Mouse (Mus musculus): Measurements from ENCODE around the gene Arl6ip1.
"Not testable (repeated sequence)": the region's sequence is repeated elsewhere in the genome, so short reads cannot be mapped to it uniquely, and the experiment has no call there.

The Arl6ip1 gene

GRCm38 (mm10) chr7:118129430-118130041, at the start of gene Arl6ip1:
TSS of gene Arl6ip1 (minus strand) at chr7:118129662.
- DNase-seq = peak; percentile 93

DNA sequence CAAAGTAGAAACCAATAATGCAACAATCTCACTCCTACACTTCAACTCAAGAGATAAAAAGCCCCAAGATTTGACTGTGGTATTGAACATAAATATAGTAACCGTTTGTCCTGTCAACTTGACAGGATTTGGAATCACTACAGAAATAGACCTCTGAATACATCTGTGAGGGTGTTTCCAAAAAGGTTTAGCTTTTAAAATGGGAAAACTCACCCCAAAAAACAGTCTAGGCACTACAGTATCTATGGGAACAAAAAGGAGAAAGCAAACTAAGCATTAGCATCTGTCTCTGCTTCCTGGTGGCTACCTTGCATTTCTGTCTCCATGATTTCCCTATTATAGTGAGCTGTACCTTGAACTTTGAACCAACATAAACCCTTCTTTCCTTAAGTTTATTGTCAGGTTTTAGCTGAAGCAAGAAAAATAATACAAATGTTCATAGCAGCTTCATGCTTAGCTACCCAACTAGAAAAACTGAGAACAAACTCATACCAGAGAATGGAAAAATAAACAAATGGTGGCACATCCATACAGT, 46.4 kb upstream of the Arl6ip1 start:
- no peak for DNase-seq

DNA sequence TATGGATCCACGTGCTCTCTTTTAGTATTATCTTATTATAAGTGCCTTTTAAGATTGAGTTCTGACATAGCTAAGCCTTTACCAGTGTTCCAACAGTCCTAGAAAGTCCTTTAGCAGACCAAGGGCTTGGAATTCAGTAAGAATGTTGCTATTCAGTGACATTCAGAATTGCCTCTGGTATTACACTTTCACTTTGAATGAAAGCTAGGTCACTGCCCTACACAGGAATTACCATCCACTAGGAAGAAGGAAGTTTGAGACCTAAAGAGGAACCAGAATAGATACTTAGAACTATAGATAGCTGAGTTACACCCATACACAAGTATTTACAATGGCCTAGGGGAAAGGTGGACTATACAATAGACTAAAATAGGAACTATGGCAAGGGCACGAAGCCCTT, 40.7 kb upstream of the Arl6ip1 start:
- DNase-seq = not testable (repeated sequence)

DNA sequence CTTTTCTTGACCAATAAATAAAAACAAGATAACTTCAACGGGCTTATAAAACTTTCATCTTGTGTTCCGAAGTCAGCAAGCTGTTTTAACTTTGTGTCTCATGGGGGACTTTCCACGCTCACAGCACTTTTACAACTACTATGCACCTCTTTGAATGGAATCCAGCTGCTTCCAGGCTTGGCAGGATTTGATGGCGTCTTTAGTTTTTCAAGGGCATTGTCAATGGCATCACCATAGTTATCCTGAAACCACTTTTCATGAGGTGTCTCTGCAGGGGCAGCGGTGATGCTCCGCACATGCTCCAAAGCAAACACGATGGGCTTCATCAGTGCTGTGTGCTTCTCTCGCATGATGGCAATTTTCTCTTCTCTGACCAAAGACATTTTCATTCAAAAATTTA, 33.5 kb upstream of the Arl6ip1 start:
- DNase-seq = no peak

DNA sequence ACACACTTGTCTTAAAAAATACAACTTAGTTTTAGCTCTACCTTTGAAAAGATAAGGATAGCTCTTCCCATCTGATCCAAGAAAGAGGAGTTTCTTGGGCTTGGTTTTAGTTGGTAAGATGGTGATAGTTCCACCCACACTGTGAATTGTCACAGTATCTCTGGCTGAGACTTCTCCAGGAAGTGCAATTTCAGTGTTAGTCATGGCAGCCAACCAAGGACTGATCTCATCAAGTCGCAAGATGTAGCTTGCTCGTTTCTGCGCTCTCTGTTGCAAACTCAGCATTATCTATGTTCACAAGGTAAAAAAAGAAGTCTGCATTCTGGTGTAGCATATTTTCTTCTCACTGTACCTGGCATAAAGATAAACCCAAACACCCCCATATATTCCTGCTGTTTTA, 30.7 kb upstream of the Arl6ip1 start:
- peak in 1 of 2 experiments; percentile 26 for DNase-seq

DNA sequence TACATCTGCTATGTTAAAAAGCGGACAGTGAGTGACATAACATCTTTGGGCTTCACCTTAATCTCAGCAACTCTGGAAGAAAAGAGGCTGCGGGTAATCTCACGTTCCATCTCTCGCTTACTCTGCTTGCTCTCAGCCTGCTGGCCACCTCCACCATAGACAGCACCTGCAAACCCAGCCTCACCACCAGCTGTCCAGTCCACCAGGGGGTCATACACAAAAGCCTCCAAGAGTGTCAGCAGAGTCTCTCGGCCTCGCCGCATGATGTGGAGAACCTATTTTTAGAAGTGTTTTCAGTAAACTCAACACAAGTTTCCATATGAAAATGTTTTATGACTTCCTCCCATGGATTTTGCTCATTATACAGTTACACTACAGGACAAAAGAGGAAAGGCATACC, 27.0 kb upstream of the Arl6ip1 start:
- peak; percentile 25 to 32 for DNase-seq

- no peak for DNase-seq
These were observed 24.7 kb upstream of the Arl6ip1 start for GRCm38 (mm10) chr7:118154150-118154549.

- DNase-seq = no peak
These were observed 14.1 kb upstream of the Arl6ip1 start for GRCm38 (mm10) chr7:118143602-118144001.

- DNase-seq = no peak
These were observed 13.7 kb upstream of the Arl6ip1 start for GRCm38 (mm10) chr7:118143123-118143522.

DNA sequence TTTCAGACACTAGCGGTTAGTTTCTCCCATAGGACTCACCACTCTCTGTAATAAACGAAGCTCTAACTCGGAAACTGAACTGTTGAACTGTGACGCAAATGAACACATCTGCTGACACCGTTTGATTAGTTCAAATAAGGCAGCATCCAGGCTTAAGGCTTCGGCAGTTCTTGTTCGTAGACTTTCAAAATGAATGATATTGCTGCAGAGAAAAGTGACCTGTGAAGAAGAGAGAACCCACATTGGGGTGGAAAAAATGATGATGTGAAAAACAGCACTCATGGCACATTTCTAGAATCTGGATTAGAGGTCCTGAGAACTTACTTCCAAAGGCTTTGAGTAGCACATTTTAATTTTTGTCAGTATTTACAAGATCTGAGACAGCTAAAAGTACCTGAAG, 11.8 kb upstream of the Arl6ip1 start:
- no peak for DNase-seq

- DNase-seq = no peak
These were observed 5.7 kb upstream of the Arl6ip1 start for GRCm38 (mm10) chr7:118135128-118135527.

GRCm38 (mm10) chr7:118128925-118129429, 485 bp downstream of the Arl6ip1 start:
- peak in 1 of 2 experiments; percentile 24 for DNase-seq

GRCm38 (mm10) chr7:118126219-118126875, 3.1 kb downstream of the Arl6ip1 start:
- DNase-seq = no peak

DNA sequence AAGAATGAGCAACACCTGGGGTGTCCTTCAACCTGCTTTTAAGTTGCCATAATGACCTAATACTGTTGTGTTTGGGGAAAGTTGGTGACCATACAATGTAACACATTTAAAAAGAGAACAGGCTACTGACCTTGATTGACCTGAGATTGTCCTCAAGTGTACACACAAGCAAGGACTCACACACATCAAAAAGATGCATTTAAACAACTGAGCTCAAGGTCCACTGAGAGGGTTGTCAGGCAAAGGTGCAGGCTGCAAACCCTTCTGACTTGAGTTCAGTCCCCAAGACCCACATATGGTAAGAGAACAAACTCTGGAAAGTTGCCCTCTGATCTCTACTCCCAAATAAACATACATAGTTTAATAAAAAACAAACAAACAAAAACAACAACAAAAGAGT, 3.7 kb downstream of the Arl6ip1 start:
- no peak for DNase-seq

- DNase-seq = no peak
These were observed 5.7 kb downstream of the Arl6ip1 start for GRCm38 (mm10) chr7:118123512-118124411.

DNA sequence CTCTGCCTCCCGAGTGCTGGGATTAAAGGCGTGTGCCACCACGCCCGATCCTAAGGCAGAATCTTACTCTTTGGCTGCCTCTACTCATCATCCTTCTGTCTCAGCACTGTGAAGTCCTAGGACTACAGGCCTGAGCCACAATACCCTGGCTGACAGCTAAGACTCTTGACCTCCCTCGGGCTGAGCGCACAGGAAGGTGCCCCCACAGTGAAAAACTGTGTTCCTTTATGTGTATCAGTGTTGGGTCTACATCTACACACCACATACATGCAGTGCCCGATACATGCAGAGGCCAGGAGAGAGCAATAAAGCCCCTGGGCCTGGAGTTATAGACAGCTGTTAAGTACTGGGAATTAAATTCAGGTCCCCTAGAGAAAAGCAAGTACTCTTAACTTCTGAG, 7.2 kb downstream of the Arl6ip1 start:
- no peak for DNase-seq

GRCm38 (mm10) chr7:118120654-118121053, 8.8 kb downstream of the Arl6ip1 start:
- no peak for DNase-seq

DNA sequence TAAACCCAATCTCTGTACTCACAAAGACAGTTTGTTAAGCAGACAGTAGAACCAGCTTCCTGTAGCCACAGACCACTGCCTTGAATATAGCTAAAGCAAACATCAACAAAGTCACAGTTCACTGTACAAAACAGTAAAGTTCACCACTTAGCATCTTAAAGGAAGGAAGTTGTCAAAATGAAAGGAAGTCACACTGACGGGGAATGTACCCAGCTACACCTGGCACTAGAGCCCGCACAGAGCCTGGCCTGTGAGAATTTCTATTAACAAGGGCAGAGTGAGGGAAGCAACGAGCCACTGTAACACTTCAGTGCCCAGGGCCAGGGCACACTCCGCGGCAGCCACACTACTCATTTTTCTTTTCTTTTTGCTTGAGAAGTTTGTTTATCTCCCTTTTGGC, 9.5 kb downstream of the Arl6ip1 start:
- DNase-seq = no peak

- DNase-seq = no peak
These were observed 10.3 kb downstream of the Arl6ip1 start for GRCm38 (mm10) chr7:118119142-118119541.

DNA sequence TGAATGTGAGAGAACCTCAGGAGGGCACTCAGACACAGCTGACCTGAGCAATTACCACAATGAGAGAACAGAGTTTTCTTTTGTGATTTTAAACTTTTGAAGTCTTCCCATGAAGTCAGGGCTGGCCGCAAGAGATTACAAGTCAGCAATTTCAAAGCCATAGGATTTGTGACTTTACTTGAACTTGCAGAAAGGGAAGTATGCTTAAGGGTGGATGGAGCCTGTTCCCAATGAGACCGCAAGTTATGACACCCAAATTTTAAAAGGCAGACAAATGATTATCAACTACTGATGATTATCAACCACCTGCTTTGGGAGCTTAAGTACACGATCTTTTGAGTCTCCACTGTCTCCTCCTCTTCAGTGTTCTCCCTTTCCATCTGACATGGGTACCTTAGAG, 11.0 kb downstream of the Arl6ip1 start:
- DNase-seq = no peak

DNA sequence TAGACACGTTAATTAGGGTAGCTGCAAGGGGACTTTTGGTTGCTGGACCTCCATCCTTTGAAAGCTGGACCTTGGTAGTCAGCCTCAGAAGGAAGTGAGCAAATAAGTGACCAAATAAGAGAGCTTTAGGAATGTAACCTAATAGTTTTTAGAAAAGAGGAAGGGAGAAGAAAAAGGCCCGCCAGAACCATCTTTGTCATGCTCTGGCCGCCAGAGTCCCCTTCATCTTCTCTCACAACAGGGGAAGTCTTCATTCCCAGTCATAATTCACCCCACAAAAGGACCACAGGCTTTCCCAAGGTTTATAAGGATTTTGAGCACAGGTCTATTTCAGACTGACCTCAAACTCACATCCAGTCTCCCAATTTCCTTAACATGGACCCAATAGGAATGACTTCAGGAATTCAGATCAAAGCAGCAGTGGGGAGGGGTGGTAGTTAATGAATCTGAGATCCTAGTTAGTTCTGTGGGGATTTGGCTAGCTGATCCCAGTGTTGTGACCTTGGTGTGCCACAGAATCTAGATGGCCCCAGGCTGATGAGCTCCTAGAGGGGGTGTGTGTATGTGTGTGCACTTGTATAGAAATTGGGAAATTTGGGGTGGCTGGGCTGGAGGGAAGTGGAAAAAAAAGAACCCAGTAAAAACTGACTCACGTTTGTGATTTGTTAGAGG, 11.8 kb downstream of the Arl6ip1 start:
- no peak for DNase-seq

DNA sequence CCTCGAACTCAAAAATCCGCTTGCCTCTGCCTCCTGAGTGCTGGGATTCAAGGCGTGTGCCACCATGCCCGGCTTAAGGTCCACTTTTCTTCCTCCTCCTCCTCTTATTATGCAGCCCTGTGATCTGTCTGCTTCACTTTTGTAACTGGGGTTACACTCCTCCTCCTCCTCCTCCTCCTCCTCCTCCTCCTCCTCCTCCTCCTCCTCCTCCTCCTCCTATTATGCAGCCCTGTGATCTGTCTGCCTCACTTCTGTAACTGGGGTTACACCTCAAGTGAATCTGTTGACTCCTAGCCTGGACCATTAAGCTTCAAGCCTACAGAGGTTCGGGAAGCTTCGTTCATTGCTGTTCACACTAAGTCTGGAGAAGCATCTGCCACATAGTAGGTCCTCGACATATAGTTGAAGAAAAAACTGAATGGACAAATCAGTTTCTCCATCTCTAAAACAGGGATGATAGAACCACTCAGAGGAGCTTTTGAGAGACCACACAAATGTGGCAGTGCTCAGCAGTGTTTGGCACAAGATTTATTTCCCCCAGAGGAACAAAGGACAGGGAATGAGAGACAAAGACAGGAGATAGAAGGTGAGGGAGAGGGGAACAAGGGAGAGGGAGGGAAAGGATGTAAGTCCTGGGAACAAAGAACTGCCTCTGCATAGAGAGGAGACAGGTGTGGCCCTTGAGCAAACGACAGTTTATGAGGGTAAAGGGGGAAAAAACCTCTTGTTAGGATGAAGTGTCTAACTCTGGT, 12.5 kb downstream of the Arl6ip1 start:
- no peak for DNase-seq

All from cerebellum, postnatal 36 days (tissue).